Mouse (Mus musculus): ENCODE results near the gene Pdcd11. TPM values are rescaled to one million over a fixed set of nuclear protein-coding genes. Genes with fewer than 3 reads are reported as not detected.
"Not testable (repeated sequence)": the region's sequence is repeated elsewhere in the genome, so short reads cannot be mapped to it uniquely, and the experiment has no call there.

The Pdcd11 gene
- polyA plus RNA-seq, 1 experiment from 2014 or later: 8.7 TPM

- no peak for DNase-seq (ENCODE audit: low spot score)
- peak overlapping the region; percentile 50; the same call in 1 of the 2 replicates for H3K27ac ChIP-seq
- H3K9me3 ChIP-seq: no peaks in the 10 kb centered on the region
- H3K27me3 ChIP-seq (ENCODE audit: insufficient read depth, poor library complexity, severe bottlenecking): peaks cover 20% of the 10 kb centered on the region
- peaks cover 32% of the 10 kb centered on the region for H3K4me1 ChIP-seq (replicated peaks)
- H3K4me3 ChIP-seq: no peak overlapping the region
- 88% methylated on average over 17 of the region's 17 CpGs for WGBS
- H3K36me3 ChIP-seq: peaks cover 30% of the 10 kb centered on the region
Measured at GRCm38 (mm10) chr19:47135568-47135967, 45.0 kb downstream of the Pdcd11 start.

GRCm38 (mm10) chr19:47136170-47136569 is 45.6 kb downstream of the Pdcd11 start:
- peaks cover 32% of the 10 kb centered on the region for H3K4me1 ChIP-seq (replicated peaks)
- no peak for DNase-seq (ENCODE audit: low spot score)
- no peak overlapping the region for H3K4me3 ChIP-seq
- H3K27ac ChIP-seq: peak overlapping the region; percentile 50; the same call in 1 of the 2 replicates
- 88% methylated on average over 5 of the region's 5 CpGs for WGBS
- H3K9me3 ChIP-seq: no peaks in the 10 kb centered on the region
- H3K36me3 ChIP-seq: peaks cover 24% of the 10 kb centered on the region
- peaks cover 20% of the 10 kb centered on the region for H3K27me3 ChIP-seq (ENCODE audit: insufficient read depth, poor library complexity, severe bottlenecking)

GRCm38 (mm10) chr19:47137051-47137581 is 46.5 kb downstream of the Pdcd11 start:
- Histone ChIP-seq H3K4me1 (replicated peaks) (peaks cover 32% of the 10 kb centered on the region), H3K27ac (peak overlapping the region; percentile 84), H3K4me3 (peak overlapping the region; percentile 45), H3K27me3 (ENCODE audit: insufficient read depth, poor library complexity, severe bottlenecking) (peaks cover 20% of the 10 kb centered on the region), H3K9me3 (no peaks in the 10 kb centered on the region), H3K36me3 (peaks cover 14% of the 10 kb centered on the region)
- 52% methylated on average over 6 of the region's 6 CpGs for WGBS
- no peak for DNase-seq (ENCODE audit: low spot score)

- Histone ChIP-seq H3K4me3 (peak within 1 kb of the TSS; percentile 45), H3K36me3 (peaks cover 6% of the 10 kb centered on the region), H3K9me3 (no peaks in the 10 kb centered on the region), H3K4me1 (replicated peaks) (peaks cover 32% of the 10 kb centered on the region), H3K27me3 (ENCODE audit: insufficient read depth, poor library complexity, severe bottlenecking) (peaks cover 20% of the 10 kb centered on the region), H3K27ac (peak within 1 kb of the TSS; percentile 84)
- whole genome bisulfite sequencing: 9% methylated on average over 28 of the region's 28 CpGs
- peak; percentile 45 for DNase-seq (ENCODE audit: low spot score)
Measured at GRCm38 (mm10) chr19:47137771-47138421, 47.3 kb downstream of the Pdcd11 start, which contains the start of gene Calhm2. Gene Calhm2, minus strand, starts transcription at chr19:47138294.

- Histone ChIP-seq H3K27me3 (ENCODE audit: insufficient read depth, poor library complexity, severe bottlenecking) (peaks cover 20% of the 10 kb centered on the region), H3K4me1 (replicated peaks) (peaks cover 35% of the 10 kb centered on the region)
- H3K36me3 ChIP-seq; DNase-seq (ENCODE audit: low spot score); H3K4me3 ChIP-seq; H3K9me3 ChIP-seq; H3K27ac ChIP-seq: not testable (repeated sequence)
- whole genome bisulfite sequencing: 42% methylated on average over 7 of the region's 7 CpGs
Measured at GRCm38 (mm10) chr19:47139611-47140010, 49.0 kb downstream of the Pdcd11 start.

GRCm38 (mm10) chr19:47142438-47142837 is 51.9 kb downstream of the Pdcd11 start:
- DNase-seq (ENCODE audit: low spot score): no peak
- Histone ChIP-seq H3K4me3 (no peak overlapping the region), H3K9me3 (no peaks in the 10 kb centered on the region), H3K4me1 (replicated peaks) (peaks cover 19% of the 10 kb centered on the region), H3K27ac (no peak overlapping the region), H3K36me3 (no peaks in the 10 kb centered on the region), H3K27me3 (ENCODE audit: insufficient read depth, poor library complexity, severe bottlenecking) (peaks cover 19% of the 10 kb centered on the region)
- WGBS: 81% methylated on average over 6 of the region's 6 CpGs

- no peaks in the 10 kb centered on the region for H3K9me3 ChIP-seq
- peaks cover 3% of the 10 kb centered on the region; the same call in 1 of the 2 replicates for H3K4me1 ChIP-seq (replicated peaks)
- H3K4me3 ChIP-seq: no peak within 1 kb of the TSS
- no peak for DNase-seq (ENCODE audit: low spot score)
- WGBS: 92% methylated on average over 6 of the region's 6 CpGs
- H3K27ac ChIP-seq: no peak within 1 kb of the TSS
- H3K27me3 ChIP-seq (ENCODE audit: insufficient read depth, poor library complexity, severe bottlenecking): peaks cover 2% of the 10 kb centered on the region; the same call in 1 of the 2 replicates
- H3K36me3 ChIP-seq: no peaks in the 10 kb centered on the region
Measured at GRCm38 (mm10) chr19:47144154-47144553, 53.6 kb downstream of the Pdcd11 start, which contains the start of gene Calhm1. Gene Calhm1, minus strand, starts transcription at chr19:47144254.

GRCm38 (mm10) chr19:47148267-47148847 is 57.8 kb downstream of the Pdcd11 start:
- peaks cover 31% of the 10 kb centered on the region for H3K27me3 ChIP-seq (ENCODE audit: insufficient read depth, poor library complexity, severe bottlenecking)
- WGBS: 84% methylated on average over 5 of the region's 5 CpGs
- peaks cover 3% of the 10 kb centered on the region for H3K4me1 ChIP-seq (replicated peaks)
- no peak for DNase-seq (ENCODE audit: low spot score)
- no peaks in the 10 kb centered on the region for H3K36me3 ChIP-seq
- H3K4me3 ChIP-seq: no peak overlapping the region
- H3K9me3 ChIP-seq: no peaks in the 10 kb centered on the region
- no peak overlapping the region for H3K27ac ChIP-seq

- Histone ChIP-seq H3K27me3 (ENCODE audit: insufficient read depth, poor library complexity, severe bottlenecking) (peaks cover 31% of the 10 kb centered on the region), H3K9me3 (no peaks in the 10 kb centered on the region), H3K4me3 (no peak overlapping the region), H3K36me3 (no peaks in the 10 kb centered on the region), H3K27ac (no peak overlapping the region), H3K4me1 (replicated peaks) (no peaks in the 10 kb centered on the region; the same call in none of the 2 replicates)
- 66% methylated on average over 4 of the region's 4 CpGs for WGBS
- no peak for DNase-seq (ENCODE audit: low spot score)
Measured at GRCm38 (mm10) chr19:47149854-47150253, 59.3 kb downstream of the Pdcd11 start.

GRCm38 (mm10) chr19:47151332-47152061 is 60.9 kb downstream of the Pdcd11 start:
- H3K27ac ChIP-seq: peak overlapping the region; percentile 23; the same call in 1 of the 2 replicates

GRCm38 (mm10) chr19:47152062-47152369 is 61.4 kb downstream of the Pdcd11 start:
- WGBS: 61% methylated on average over 12 of the region's 12 CpGs
- DNase-seq (ENCODE audit: low spot score): no peak
- Histone ChIP-seq H3K4me1 (replicated peaks) (no peaks in the 10 kb centered on the region; the same call in 1 of the 2 replicates), H3K4me3 (peak overlapping the region; percentile 50), H3K27me3 (ENCODE audit: insufficient read depth, poor library complexity, severe bottlenecking) (peaks cover 31% of the 10 kb centered on the region), H3K27ac (0 out of 2 replicates have a peak overlapping the region, but pooled peaks have one; percentile 23), H3K36me3 (no peaks in the 10 kb centered on the region), H3K9me3 (no peaks in the 10 kb centered on the region)

More at GRCm38 (mm10) chr19:47151332-47152061, 60.9 kb downstream of the Pdcd11 start:
- Histone ChIP-seq H3K4me1 (replicated peaks) (no peaks in the 10 kb centered on the region; the same call in none of the 2 replicates), H3K27me3 (ENCODE audit: insufficient read depth, poor library complexity, severe bottlenecking) (peaks cover 31% of the 10 kb centered on the region), H3K36me3 (no peaks in the 10 kb centered on the region), H3K4me3 (peak overlapping the region; percentile 50), H3K9me3 (no peaks in the 10 kb centered on the region)
- peak; percentile 22 for DNase-seq (ENCODE audit: low spot score)
- WGBS: 25% methylated on average over 32 of the region's 32 CpGs

GRCm38 (mm10) chr19:47153767-47154166 is 63.2 kb downstream of the Pdcd11 start:
- no peaks in the 10 kb centered on the region; the same call in 1 of the 2 replicates for H3K4me1 ChIP-seq (replicated peaks)
- H3K9me3 ChIP-seq: no peaks in the 10 kb centered on the region
- no peaks in the 10 kb centered on the region for H3K36me3 ChIP-seq
- H3K27ac ChIP-seq: no peak overlapping the region
- 87% methylated on average over 7 of the region's 7 CpGs for whole genome bisulfite sequencing
- peaks cover 31% of the 10 kb centered on the region for H3K27me3 ChIP-seq (ENCODE audit: insufficient read depth, poor library complexity, severe bottlenecking)
- no peak for DNase-seq (ENCODE audit: low spot score)
- H3K4me3 ChIP-seq: no peak overlapping the region
